Comparison of ENCODE assay signal across 9 mouse cellular contexts in the genomic region with DNA sequence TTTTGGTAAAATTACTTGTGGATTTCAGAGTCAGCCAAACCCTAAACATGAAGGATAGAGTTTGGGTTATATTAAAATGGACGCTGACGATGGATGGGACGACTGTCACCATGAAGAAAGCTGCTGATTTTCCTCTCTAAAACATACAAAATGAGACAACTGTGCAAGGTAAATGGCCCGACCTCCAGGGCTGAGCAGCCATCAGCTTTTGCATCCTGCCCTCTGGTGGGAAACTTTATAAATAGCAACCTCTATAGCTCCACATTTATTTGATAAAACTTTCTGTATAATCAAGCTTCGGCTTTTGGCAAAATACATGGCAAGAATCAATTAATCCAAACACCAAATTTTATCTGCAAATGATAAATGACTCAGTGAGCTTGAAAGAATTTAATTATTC. TPM values are rescaled to one million over a fixed set of nuclear protein-coding genes. Genes with fewer than 3 reads are reported as not detected.
DNase-seq lines count a peak whose midpoint lies in the region; ATAC-seq and TF ChIP-seq lines count a peak whose summit lies in the region.
"Had no signal": no experiment of that assay in that cellular context is flagged by ENCODE, and none has a peak within 500 bp of the region (broad histone marks: within the 10 kb centered on the region; RNA-seq: fewer than 3 reads in every experiment).

No protein-coding gene starts in this region.

- peak; percentile 46 for TF ChIP-seq CTCF in kidney, adult 2 months (conservative IDR thresholded peaks at IDR 0.05; ENCODE audit: insufficient read depth, insufficient read length, low read depth, low read length)
- peak; percentile 81 for TF ChIP-seq CTCF in midbrain, postnatal 0 days (IDR thresholded peaks at IDR 0.05)

- H3K27me3 ChIP-seq in kidney, adult 2 months (replicated peaks; ENCODE audit: control insufficient read depth, insufficient read depth, low read length), result no peaks in the 10 kb centered on the region
- H3K27me3 ChIP-seq in kidney, embryonic 15.5 days, result 0 out of 2 replicates have a peak, but pooled peaks cover 2% of the 10 kb centered on the region
- H3K27me3 ChIP-seq in forebrain, embryonic 13.5 days, result no peaks in the 10 kb centered on the region
- H3K27me3 ChIP-seq in midbrain, postnatal 0 days (ENCODE audit: insufficient read depth, low read length), result no peaks in the 10 kb centered on the region
- H3K27me3 ChIP-seq: liver, embryonic 15.5 days had no signal

- TF ChIP-seq POLR2A in kidney, adult 2 months (IDR thresholded peaks at IDR 0.05; ENCODE audit: low read depth, low read length), result no peak

- no peak overlapping the region for H3K4me3 ChIP-seq in kidney, adult 2 months (ENCODE audit: insufficient read depth, low read depth, low read length)
- no peak overlapping the region for H3K4me3 ChIP-seq in kidney, embryonic 15.5 days (replicated peaks)
- no peak overlapping the region for H3K4me3 ChIP-seq in forebrain, embryonic 13.5 days
- H3K4me3 ChIP-seq in midbrain, postnatal 0 days (ENCODE audit: low read depth, low read length), result no peak overlapping the region
- H3K4me3 ChIP-seq: liver, embryonic 15.5 days had no signal

- H3K4me2 ChIP-seq in kidney, embryonic 15.5 days, result no peak overlapping the region
- H3K4me2 ChIP-seq in forebrain, embryonic 13.5 days, result no peak overlapping the region
- H3K4me2 ChIP-seq in midbrain, postnatal 0 days (ENCODE audit: low read depth, low read length, poor library complexity, severe bottlenecking), result no peak overlapping the region
- H3K4me2 ChIP-seq: liver, embryonic 15.5 days had no signal

- H3K36me3 ChIP-seq in kidney, adult 2 months (ENCODE audit: control insufficient read depth, insufficient read depth, low read length), result no peaks in the 10 kb centered on the region
- H3K36me3 ChIP-seq in kidney, embryonic 15.5 days, result no peaks in the 10 kb centered on the region
- no peaks in the 10 kb centered on the region for H3K36me3 ChIP-seq in forebrain, embryonic 13.5 days (ENCODE audit: poor library complexity, severe bottlenecking)
- no peaks in the 10 kb centered on the region for H3K36me3 ChIP-seq in midbrain, postnatal 0 days (ENCODE audit: insufficient read depth, low read length)
- H3K36me3 ChIP-seq: liver, embryonic 15.5 days had no signal

- H3K9me3 ChIP-seq in kidney, embryonic 15.5 days (replicated peaks), result no peaks in the 10 kb centered on the region
- no peaks in the 10 kb centered on the region for H3K9me3 ChIP-seq in forebrain, embryonic 13.5 days (replicated peaks)
- H3K9me3 ChIP-seq in midbrain, postnatal 0 days (ENCODE audit: low read length), result no peaks in the 10 kb centered on the region
- H3K9me3 ChIP-seq: liver, embryonic 15.5 days had no signal

- peak; percentile 13 for DNase-seq in kidney, adult 2 months
- DNase-seq in B cell, adult 2 months, result peak; percentile 7 to 16
- DNase-seq in T-cell, adult 2 months (ENCODE audit: low spot score), result peak; percentile 20
- DNase-seq in midbrain, postnatal 0 days (ENCODE audit: low spot score), result peak; percentile 74
- no peak for DNase-seq in adrenal gland, postnatal 4 days (ENCODE audit: low spot score in 2 of 2)
- no peak for DNase-seq in layer of hippocampus, postnatal 36 days

- H3K9ac ChIP-seq in kidney, embryonic 15.5 days, result no peak overlapping the region
- H3K9ac ChIP-seq in forebrain, embryonic 13.5 days, result no peak overlapping the region
- H3K9ac ChIP-seq in midbrain, postnatal 0 days (replicated peaks; ENCODE audit: low read length, poor library complexity, severe bottlenecking), result no peak overlapping the region
- H3K9ac ChIP-seq: liver, embryonic 15.5 days had no signal

- no peak for ATAC-seq in kidney, embryonic 15.5 days (replicated peaks; ENCODE audit: low FRiP score)
- 0 out of 2 replicates have a peak, but pooled peaks have one; percentile 61 for ATAC-seq in forebrain, embryonic 13.5 days
- ATAC-seq in midbrain, postnatal 0 days (ENCODE audit: low FRiP score), result no peak; the same call in 1 of the 2 replicates

- WGBS in kidney, adult 2 months, result 28% methylated on average over 5 of the region's 5 CpGs
- 38% methylated on average over 5 of the region's 5 CpGs for whole genome bisulfite sequencing in kidney, embryonic 15.5 days
- 47% methylated on average over 5 of the region's 5 CpGs for WGBS in forebrain, embryonic 13.5 days
- 30% methylated on average over 5 of the region's 5 CpGs for WGBS in midbrain, postnatal 0 days

- H3K4me1 ChIP-seq in kidney, adult 2 months (ENCODE audit: control insufficient read depth, insufficient read depth, low read length), result no peaks in the 10 kb centered on the region
- H3K4me1 ChIP-seq in kidney, embryonic 15.5 days, result no peaks in the 10 kb centered on the region
- no peaks in the 10 kb centered on the region for H3K4me1 ChIP-seq in forebrain, embryonic 13.5 days
- no peaks in the 10 kb centered on the region for H3K4me1 ChIP-seq in midbrain, postnatal 0 days (ENCODE audit: insufficient read depth, low read length)
- H3K4me1 ChIP-seq: liver, embryonic 15.5 days had no signal

- H3K27ac ChIP-seq in kidney, adult 2 months (ENCODE audit: insufficient read depth, low read depth, low read length), result no peak overlapping the region
- H3K27ac ChIP-seq in kidney, embryonic 15.5 days, result no peak overlapping the region
- H3K27ac ChIP-seq in forebrain, embryonic 13.5 days, result no peak overlapping the region
- no peak overlapping the region for H3K27ac ChIP-seq in midbrain, postnatal 0 days (ENCODE audit: low read depth, low read length)
- H3K27ac ChIP-seq: liver, embryonic 15.5 days had no signal

RNA-seq across cellular contexts. Expression of a gene that starts 57.7 kb away (rescaled TPM):
- polyA plus RNA-seq in kidney, adult 2 months (2012; rRNA removed), result 1.2 and 1.5 TPM in 2 replicates
- polyA plus RNA-seq in kidney, embryonic 15.5 days (2015; fragmentation: Nextera tagmentation; extraction: Ambion mirVana), result 3.4 and 4.0 TPM in 2 replicates
- 2.2 and 2.8 TPM in 2 replicates for polyA plus RNA-seq in forebrain, embryonic 13.5 days (2015; fragmentation: Nextera tagmentation; extraction: Ambion mirVana)
- 6.7 and 6.9 TPM in 2 replicates for total RNA-seq in midbrain, postnatal 0 days (2014; rRNA removed)
- polyA plus RNA-seq in midbrain, postnatal 0 days (2015; fragmentation: Nextera tagmentation; extraction: Ambion mirVana), result 5.7 and 6.0 TPM in 2 replicates
- total RNA-seq in adrenal gland, postnatal 4 days (2021), result 1 to 10 TPM; 3.4 to 4.4 TPM
- 10 to 100 TPM; 15.1 to 16.4 TPM for total RNA-seq in layer of hippocampus, postnatal 36 days (2021)

Comparison
In these comparisons a context has a peak if more than half of its experiments do, and no peak if none do; other contexts are left out.
1. DNase-seq: peak in kidney, adult 2 months (single experiment), B cell, adult 2 months (2 of 2), T-cell, adult 2 months (single experiment) and midbrain, postnatal 0 days (single experiment); none in adrenal gland, postnatal 4 days (0 of 2) and layer of hippocampus, postnatal 36 days (0 of 2).